Mouse (Mus musculus) liver, postnatal 0 days (tissue): Measurements from ENCODE around the gene Fggy. TPM values are rescaled to one million over a fixed set of nuclear protein-coding genes. Genes with fewer than 3 reads are reported as not detected.

Experiments
- ATAC-seq: fragments of 200-750 bp; cut with Nextera tagmentation; 2 replicates; pipeline ENCODE4 v1.8.0; 2017; ENCODE audit warnings: mild to moderate bottlenecking, moderate library complexity
- DNase-seq: peaks from one replicate; pipeline ENCODE4 v3.0.0-alpha.2; 2016
- H3K27ac ChIP-seq: fragments of 300-500 bp; sonication (generic); 2 replicates; pipeline ENCODE4 v1.5.1; 2014; ENCODE audit warnings: antibody characterized with exemption, moderate library complexity, mild to moderate bottlenecking, low read depth
- H3K27me3 ChIP-seq: fragments of 300-500 bp; sonication (generic); 2 replicates; pipeline ENCODE4 v1.6.1; 2014; ENCODE audit warnings: low read length, control low read depth, mixed read lengths; ENCODE audit not compliant: insufficient read depth
- H3K36me3 ChIP-seq: fragments of 300-500 bp; sonication (generic); replicated peaks from 2 replicates; pipeline ENCODE4 v1.6.1; 2014; ENCODE audit warnings: mild to moderate bottlenecking, control low read depth, low read length, moderate library complexity, mixed read lengths; ENCODE audit not compliant: insufficient read depth
- H3K4me1 ChIP-seq: fragments of 300-500 bp; sonication (generic); 2 replicates; pipeline ENCODE4 v1.6.1; 2014; ENCODE audit warnings: antibody characterized with exemption, mild to moderate bottlenecking, control low read depth; ENCODE audit not compliant: insufficient read depth
- H3K4me2 ChIP-seq: fragments of 300-500 bp; sonication (generic); 2 replicates; pipeline ENCODE4 v1.6.1; 2014; ENCODE audit warnings: low read depth, mild to moderate bottlenecking, low read length, moderate library complexity, mixed read lengths
- H3K4me3 ChIP-seq: fragments of 300-500 bp; sonication (generic); 2 replicates; pipeline ENCODE4 v1.5.1; 2014; ENCODE audit warnings: low read depth, low read length
- H3K9ac ChIP-seq: fragments of 300-500 bp; sonication (generic); replicated peaks from 2 replicates; pipeline ENCODE4 v1.6.1; 2014; ENCODE audit warnings: mild to moderate bottlenecking, moderate library complexity
- H3K9me3 ChIP-seq: fragments of 300-500 bp; sonication (generic); 2 replicates; pipeline ENCODE4 v1.6.1; 2016; ENCODE audit warnings: mild to moderate bottlenecking, control low read depth, low read length, mixed read lengths
- CTCF ChIP-seq: sonication (generic); IDR thresholded peaks from 2 replicates; pipeline ENCODE4 v1.5.1; 2016; ENCODE audit warnings: antibody characterized with exemption, low read depth
- EP300 ChIP-seq: IDR thresholded peaks from 2 replicates; pipeline ENCODE4 v1.6.1; 2016; ENCODE audit warnings: antibody characterized with exemption, low read depth, mild to moderate bottlenecking
- WGBS: fragments of 180-500 bp; shearing (Covaris S2); extraction: QIAGEN DNeasy Blood & Tissue Kit; methylation state at CpG from one replicate; pipeline ENCODE4 v1.1.7; 2014; ENCODE audit not compliant: insufficient replicate concordance; 5-methylcytosine and 5-hydroxymethylcytosine counted together
- polyA plus RNA-seq: library from polyadenylated mRNA; unstranded; fragments of >200 nt; fragmentation: Nextera tagmentation; extraction: Ambion mirVana; gene quantifications from 2 replicates; pipeline ENCODE4 v1.2.1, GENCODE M21; 2015

The Fggy gene
- polyA plus RNA-seq, 1 experiment from 2014 or later: 45.4 TPM

- 79% methylated on average over 2 of the region's 2 CpGs for WGBS
- H3K4me3 ChIP-seq: no peak overlapping the region
- peaks cover 4% of the 10 kb centered on the region; the same call in 1 of the 2 replicates for H3K4me1 ChIP-seq
- TF ChIP-seq EP300: no peak
- H3K9me3 ChIP-seq: no peaks in the 10 kb centered on the region
- no peak for ATAC-seq
- no peak overlapping the region for H3K9ac ChIP-seq
- H3K27ac ChIP-seq: peak overlapping the region; percentile 75
- H3K4me2 ChIP-seq: no peak overlapping the region
- no peak for DNase-seq
- no peaks in the 10 kb centered on the region for H3K36me3 ChIP-seq
- H3K27me3 ChIP-seq: no peaks in the 10 kb centered on the region
Observed at GRCm38 (mm10) chr4:95795283-95795682, 238.0 kb downstream of the Fggy start.

- TF ChIP-seq CTCF (no peak), EP300 (no peak)
- 70% methylated on average over 2 of the region's 2 CpGs for WGBS
- Histone ChIP-seq H3K9me3 (no peaks in the 10 kb centered on the region), H3K4me2 (no peak overlapping the region), H3K9ac (no peak overlapping the region), H3K27me3 (no peaks in the 10 kb centered on the region), H3K27ac (no peak overlapping the region), H3K4me1 (no peaks in the 10 kb centered on the region; the same call in 1 of the 2 replicates), H3K4me3 (no peak overlapping the region), H3K36me3 (no peaks in the 10 kb centered on the region)
- ATAC-seq (no peak), DNase-seq (no peak)
Observed at GRCm38 (mm10) chr4:95819650-95820049, 262.3 kb downstream of the Fggy start.

DNA sequence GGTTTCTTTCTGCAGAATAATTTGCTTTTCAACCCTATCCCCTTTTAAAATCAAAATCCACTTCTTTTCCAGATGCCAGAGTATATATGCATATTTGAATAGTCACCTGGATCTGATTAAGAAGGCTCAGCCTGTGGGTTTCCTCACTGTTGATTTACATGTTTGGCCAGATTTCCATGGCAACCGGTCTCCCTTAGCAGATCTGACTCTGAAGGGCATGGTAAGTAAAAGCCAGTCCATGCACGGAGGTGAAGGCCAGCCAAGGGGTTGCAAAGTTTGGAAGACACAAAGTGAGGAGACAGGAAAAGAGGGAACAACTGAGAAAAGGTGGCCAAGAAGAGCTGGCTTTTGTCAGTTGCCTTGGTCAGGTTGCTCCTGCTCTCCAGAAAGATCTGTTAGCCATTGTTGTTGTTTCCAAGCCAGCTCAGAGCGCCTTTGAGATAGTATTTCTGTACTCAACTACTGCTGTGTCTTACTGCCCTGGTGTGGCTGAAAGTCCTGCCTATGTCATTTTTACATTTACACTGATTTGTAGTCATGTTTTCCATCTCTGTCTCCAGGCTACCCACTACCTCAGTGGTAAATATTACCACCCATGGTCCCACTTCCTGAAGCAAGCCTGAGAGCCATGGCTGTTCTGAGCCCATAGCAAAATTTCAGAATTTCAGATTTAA, 264.7 kb downstream of the Fggy start:
- Histone ChIP-seq H3K36me3 (no peaks in the 10 kb centered on the region), H3K9ac (no peak overlapping the region), H3K4me1 (no peaks in the 10 kb centered on the region; the same call in 1 of the 2 replicates), H3K27ac (no peak overlapping the region), H3K9me3 (no peaks in the 10 kb centered on the region), H3K4me3 (no peak overlapping the region), H3K4me2 (no peak overlapping the region), H3K27me3 (no peaks in the 10 kb centered on the region)
- WGBS: 61% methylated on average over 3 of the region's 3 CpGs
- TF ChIP-seq EP300 (no peak), CTCF (no peak)
- no peak for ATAC-seq
- no peak for DNase-seq

DNA sequence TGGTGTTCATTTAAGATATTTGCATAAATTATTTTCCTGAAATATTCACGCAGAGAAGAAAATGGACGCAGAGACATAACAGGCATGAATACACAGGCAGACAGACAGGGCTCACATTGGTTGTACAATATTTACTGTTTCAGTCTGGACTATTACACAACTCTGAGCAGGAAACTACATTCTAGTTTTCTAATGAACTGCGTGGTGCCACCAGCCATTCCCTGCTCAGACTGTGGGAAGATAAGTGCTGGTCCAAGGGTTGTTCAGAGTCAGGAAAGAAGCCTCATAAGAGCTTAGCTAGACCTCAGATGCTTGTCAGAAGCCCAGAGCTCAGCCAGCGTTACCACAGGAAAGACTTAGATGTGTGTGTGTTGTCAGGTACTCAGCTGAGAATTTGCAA, 270.9 kb downstream of the Fggy start:
- no peak for DNase-seq
- no peaks in the 10 kb centered on the region for H3K27me3 ChIP-seq
- H3K27ac ChIP-seq: 0 out of 2 replicates have a peak overlapping the region, but pooled peaks have one; percentile 44
- no peak overlapping the region for H3K4me2 ChIP-seq
- 54% methylated on average over 4 of the region's 4 CpGs for WGBS
- no peaks in the 10 kb centered on the region for H3K36me3 ChIP-seq
- H3K9me3 ChIP-seq: no peaks in the 10 kb centered on the region
- no peak overlapping the region for H3K9ac ChIP-seq
- no peak overlapping the region for H3K4me3 ChIP-seq
- TF ChIP-seq EP300 (no peak), CTCF (no peak)
- ATAC-seq: no peak
- peaks cover 15% of the 10 kb centered on the region for H3K4me1 ChIP-seq

GRCm38 (mm10) chr4:95830320-95830719, 273.0 kb downstream of the Fggy start:
- TF ChIP-seq CTCF: no peak
- TF ChIP-seq EP300: no peak
- WGBS: 77% methylated on average over 2 of the region's 2 CpGs
- no peak for ATAC-seq
- H3K9ac ChIP-seq: no peak overlapping the region
- peaks cover 15% of the 10 kb centered on the region for H3K4me1 ChIP-seq
- DNase-seq: no peak
- H3K36me3 ChIP-seq: no peaks in the 10 kb centered on the region
- no peaks in the 10 kb centered on the region for H3K9me3 ChIP-seq
- H3K27ac ChIP-seq: no peak overlapping the region
- H3K4me2 ChIP-seq: no peak overlapping the region
- no peak overlapping the region for H3K4me3 ChIP-seq
- no peaks in the 10 kb centered on the region for H3K27me3 ChIP-seq

GRCm38 (mm10) chr4:95839860-95840259, 282.6 kb downstream of the Fggy start:
- Histone ChIP-seq H3K4me2 (no peak overlapping the region), H3K9ac (no peak overlapping the region), H3K27ac (no peak overlapping the region), H3K9me3 (no peaks in the 10 kb centered on the region), H3K4me3 (no peak overlapping the region), H3K36me3 (peaks cover 2% of the 10 kb centered on the region; the same call in 1 of the 2 replicates), H3K27me3 (no peaks in the 10 kb centered on the region), H3K4me1 (0 out of 2 replicates have a peak, but pooled peaks cover 4% of the 10 kb centered on the region)
- ATAC-seq: no peak
- DNase-seq: no peak
- TF ChIP-seq EP300: no peak
- TF ChIP-seq CTCF: no peak
- WGBS: 72% methylated on average over 1 of the region's 1 CpGs
